Mouse (Mus musculus) embryo, embryonic 9.5 days (tissue): ENCODE results near the gene Arsg.
"Not testable (repeated sequence)": the region's sequence is repeated elsewhere in the genome, so short reads cannot be mapped to it uniquely, and the experiment has no call there.

Experiments used
- DNase-seq: peaks from one replicate; pipeline ENCODE4 v3.0.0-alpha.2; 2017; ENCODE audit errors: extremely low spot score

The Arsg gene

GRCm38 (mm10) chr11:109470170-109470569 is 3.0 kb upstream of the Arsg start:
- no peak for DNase-seq

- no peak for DNase-seq
These were observed 2.0 kb upstream of the Arsg start for GRCm38 (mm10) chr11:109470921-109471861.

- DNase-seq: peak; percentile 65
These were observed 943 bp upstream of the Arsg start for GRCm38 (mm10) chr11:109472171-109472691.

GRCm38 (mm10) chr11:109472821-109473170 is 378 bp upstream of the Arsg start:
- DNase-seq: no peak

- no peak for DNase-seq
These were observed 1.0 kb downstream of the Arsg start for GRCm38 (mm10) chr11:109474086-109474742.

GRCm38 (mm10) chr11:109474836-109475235 is 1.7 kb downstream of the Arsg start:
- DNase-seq: no peak

- no peak for DNase-seq
These were observed 2.5 kb downstream of the Arsg start for GRCm38 (mm10) chr11:109475717-109476116.

GRCm38 (mm10) chr11:109476241-109476640 is 3.1 kb downstream of the Arsg start:
- peak; percentile 41 for DNase-seq

GRCm38 (mm10) chr11:109476653-109477052 is 3.5 kb downstream of the Arsg start:
- DNase-seq: no peak

GRCm38 (mm10) chr11:109477606-109478380 is 4.6 kb downstream of the Arsg start:
- DNase-seq: no peak

GRCm38 (mm10) chr11:109479575-109480285 is 6.6 kb downstream of the Arsg start:
- DNase-seq: no peak

GRCm38 (mm10) chr11:109480440-109480839 is 7.3 kb downstream of the Arsg start:
- DNase-seq: no peak

GRCm38 (mm10) chr11:109485398-109486045 is 12.3 kb downstream of the Arsg start:
- DNase-seq: no peak

- no peak for DNase-seq
These were observed 13.9 kb downstream of the Arsg start for GRCm38 (mm10) chr11:109487111-109487510.

GRCm38 (mm10) chr11:109487991-109488684 is 15.0 kb downstream of the Arsg start:
- DNase-seq: no peak

- DNase-seq: no peak
These were observed 16.6 kb downstream of the Arsg start for GRCm38 (mm10) chr11:109489763-109490162.

GRCm38 (mm10) chr11:109491844-109492243 is 18.7 kb downstream of the Arsg start:
- DNase-seq: no peak

GRCm38 (mm10) chr11:109492847-109493464 is 19.8 kb downstream of the Arsg start:
- not testable (repeated sequence) for DNase-seq

- DNase-seq: no peak
These were observed 22.0 kb downstream of the Arsg start for GRCm38 (mm10) chr11:109494890-109495770.
